Mouse (Mus musculus): Measurements from ENCODE around the gene Lrpprc.
"Not testable (repeated sequence)": the region's sequence is repeated elsewhere in the genome, so short reads cannot be mapped to it uniquely, and the experiment has no call there.

Gene Lrpprc

DNA sequence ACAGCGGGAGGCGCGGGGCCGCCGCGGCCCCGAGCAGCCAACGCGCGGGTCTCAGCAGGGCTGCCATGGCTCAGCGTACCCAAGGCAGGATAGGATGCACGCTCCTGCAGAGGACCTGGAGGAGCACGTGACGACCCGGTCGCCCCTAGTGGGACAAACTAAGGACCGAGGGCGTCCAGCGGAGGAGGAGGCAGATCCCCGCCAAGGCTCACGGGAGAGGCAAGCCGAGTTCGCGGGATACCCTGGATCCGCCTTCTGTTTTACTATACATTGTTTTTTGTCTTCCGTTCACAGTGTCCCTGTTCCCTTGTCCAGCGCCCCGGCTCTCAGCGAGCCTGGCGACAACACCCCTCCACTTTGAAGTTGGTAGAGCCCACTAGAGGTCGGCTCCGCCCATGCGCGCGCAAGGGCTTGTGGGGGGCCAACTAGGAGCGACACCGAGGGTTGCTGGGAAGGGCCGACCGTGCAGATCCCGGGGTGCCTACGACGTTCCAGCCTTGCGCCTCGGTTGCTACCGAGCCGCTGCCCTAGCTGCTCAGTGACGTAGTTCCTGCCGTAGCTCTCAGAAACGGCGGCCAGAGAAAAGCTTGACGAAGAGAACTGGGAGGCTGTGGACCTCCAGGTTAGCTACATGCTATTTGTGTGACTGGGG is at the start of gene Lrpprc:
TSS of gene Lrpprc (minus strand) at position 343 of the 652 bp plus-strand sequence.
- peak; percentile 92 to 94 for DNase-seq

DNA sequence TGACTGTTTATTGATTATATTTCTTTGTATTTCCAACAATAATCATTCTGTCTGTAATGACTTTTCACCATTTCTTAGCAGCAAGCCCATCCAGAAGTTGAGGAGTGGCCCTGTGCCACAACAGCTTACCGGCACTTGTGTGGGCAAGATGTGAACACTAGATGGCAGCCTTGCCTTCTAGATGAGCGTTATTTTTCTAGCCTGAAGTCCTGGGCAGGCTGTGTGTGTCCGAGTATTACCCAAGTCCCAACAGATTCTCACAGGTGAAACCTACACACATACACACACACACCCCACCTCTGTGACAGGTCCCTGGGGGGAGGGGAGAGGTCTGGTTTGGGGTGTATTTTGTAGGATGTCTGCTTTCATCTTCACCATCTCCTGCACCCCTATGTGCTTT is 47.2 kb upstream of the Lrpprc start:
- peak; percentile 65 to 82 for DNase-seq

DNA sequence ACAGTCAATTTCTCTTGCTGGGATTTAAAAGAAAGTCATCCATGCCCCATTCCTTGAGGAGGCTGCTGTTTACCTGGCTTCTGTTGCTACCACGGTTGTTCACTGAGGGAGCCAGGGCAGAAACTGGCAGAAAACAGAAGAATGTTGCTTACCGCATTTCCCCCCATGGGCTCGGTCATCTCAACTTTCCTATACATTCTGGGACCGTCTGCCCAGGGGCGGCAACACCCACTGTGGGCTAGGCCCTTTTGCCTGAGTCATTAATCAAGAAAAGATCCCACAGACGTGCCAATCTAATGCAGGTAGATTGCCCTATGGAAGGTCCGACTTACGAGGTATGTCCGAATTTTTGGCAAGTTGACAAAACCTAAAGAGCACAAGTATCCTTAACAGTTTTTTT is 44.7 kb upstream of the Lrpprc start:
- no peak for DNase-seq

DNA sequence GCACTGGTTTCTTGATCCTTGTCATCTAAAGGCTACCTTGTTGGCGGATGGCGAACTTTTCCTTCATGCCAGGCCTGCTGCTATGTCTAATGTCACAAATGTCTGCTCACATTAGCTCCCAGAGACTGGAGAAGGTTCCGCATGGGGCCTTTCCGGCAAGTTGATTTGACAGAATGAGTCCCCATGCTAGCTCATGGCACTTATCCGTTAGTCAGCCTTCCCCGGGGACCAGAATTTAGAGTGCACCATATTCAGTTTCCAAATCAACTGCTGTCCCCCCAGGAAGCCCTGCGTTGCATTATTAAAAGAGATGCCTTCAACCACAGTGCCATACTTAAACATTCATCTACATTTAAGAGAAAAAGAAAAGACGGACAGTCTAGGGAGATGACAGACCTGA is 41.8 kb upstream of the Lrpprc start:
- no peak for DNase-seq

DNA sequence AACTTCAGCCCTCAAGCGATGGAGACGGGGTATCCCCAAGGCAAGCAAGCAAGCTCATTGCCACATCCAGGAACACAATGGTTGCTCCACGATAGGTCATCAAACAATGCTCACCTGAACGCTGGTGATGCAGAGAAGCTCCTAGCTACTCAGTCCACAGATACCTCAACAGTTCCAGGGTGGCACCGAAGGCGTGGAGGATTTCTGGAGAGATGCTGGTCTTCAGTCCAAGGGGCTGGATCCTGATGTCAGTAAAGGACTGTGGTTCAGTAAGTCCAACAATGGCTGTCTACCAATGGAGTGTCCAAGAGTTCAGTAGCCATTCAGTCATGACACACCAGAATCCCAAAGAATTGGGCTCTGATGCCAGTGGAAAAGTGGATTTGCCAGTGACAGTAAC is 37.7 kb upstream of the Lrpprc start:
- DNase-seq: no peak

DNA sequence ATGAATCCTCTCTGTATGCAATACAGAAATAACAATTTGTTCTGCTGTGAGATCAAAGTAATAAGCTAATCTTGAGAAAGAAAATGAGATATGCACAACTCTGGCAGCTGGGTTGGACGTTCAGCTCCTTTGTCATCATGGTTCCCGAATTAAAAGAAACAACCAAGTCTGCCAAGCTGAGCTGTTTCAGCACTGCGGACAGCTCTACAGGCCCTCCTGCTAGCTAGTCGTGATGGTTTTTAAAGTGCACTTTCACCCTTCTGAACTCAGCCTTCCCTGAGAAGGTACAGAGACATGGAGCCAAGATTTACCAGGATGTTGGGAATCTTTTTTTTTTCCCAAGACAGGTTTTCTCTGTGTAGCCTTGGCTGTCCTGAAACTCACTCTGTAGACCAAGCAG is 30.0 kb upstream of the Lrpprc start:
- peak in 1 of 2 experiments; percentile 41 for DNase-seq

DNA sequence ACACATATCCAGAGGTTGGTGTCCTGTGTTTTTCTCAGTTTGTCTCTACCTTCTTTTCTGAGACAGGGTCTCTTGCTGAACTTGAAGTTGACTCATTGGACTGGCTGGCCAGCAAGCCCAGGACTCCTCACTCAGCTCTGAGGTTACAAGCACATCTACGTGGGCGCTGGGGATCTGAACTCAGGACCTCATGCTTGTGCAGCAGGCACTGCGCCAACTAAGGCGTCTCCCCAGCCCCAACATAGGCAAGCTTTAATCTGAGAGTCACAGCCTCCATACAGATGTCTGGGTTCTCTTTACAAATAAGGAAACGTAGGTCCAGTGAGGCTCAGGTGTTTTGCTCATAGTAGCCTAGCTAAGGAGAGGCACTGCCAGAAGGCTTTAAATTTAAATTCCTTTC is 27.8 kb upstream of the Lrpprc start:
- DNase-seq: no peak

- DNase-seq: no peak
Measured at GRCm38 (mm10) chr17:84816014-84816461, 25.4 kb upstream of the Lrpprc start.

GRCm38 (mm10) chr17:84814905-84815304 is 24.3 kb upstream of the Lrpprc start:
- DNase-seq: no peak

GRCm38 (mm10) chr17:84814192-84814591 is 23.6 kb upstream of the Lrpprc start:
- not testable (repeated sequence) for DNase-seq

- no peak for DNase-seq
Measured at GRCm38 (mm10) chr17:84792006-84792405, 1.4 kb upstream of the Lrpprc start.

- no peak for DNase-seq
Measured at GRCm38 (mm10) chr17:84791156-84791555, 567 bp upstream of the Lrpprc start.

GRCm38 (mm10) chr17:84790043-84790442 is 546 bp downstream of the Lrpprc start:
- peak; percentile 34 to 36 for DNase-seq

GRCm38 (mm10) chr17:84788376-84789125 is 2.0 kb downstream of the Lrpprc start:
- peak; percentile 30 for DNase-seq

GRCm38 (mm10) chr17:84787477-84787876 is 3.1 kb downstream of the Lrpprc start:
- DNase-seq: no peak

- DNase-seq: no peak
Measured at GRCm38 (mm10) chr17:84786911-84787310, 3.7 kb downstream of the Lrpprc start.

- no peak for DNase-seq
Measured at GRCm38 (mm10) chr17:84785176-84785575, 5.4 kb downstream of the Lrpprc start.

- DNase-seq: no peak
Measured at GRCm38 (mm10) chr17:84783491-84783890, 7.1 kb downstream of the Lrpprc start.

DNA sequence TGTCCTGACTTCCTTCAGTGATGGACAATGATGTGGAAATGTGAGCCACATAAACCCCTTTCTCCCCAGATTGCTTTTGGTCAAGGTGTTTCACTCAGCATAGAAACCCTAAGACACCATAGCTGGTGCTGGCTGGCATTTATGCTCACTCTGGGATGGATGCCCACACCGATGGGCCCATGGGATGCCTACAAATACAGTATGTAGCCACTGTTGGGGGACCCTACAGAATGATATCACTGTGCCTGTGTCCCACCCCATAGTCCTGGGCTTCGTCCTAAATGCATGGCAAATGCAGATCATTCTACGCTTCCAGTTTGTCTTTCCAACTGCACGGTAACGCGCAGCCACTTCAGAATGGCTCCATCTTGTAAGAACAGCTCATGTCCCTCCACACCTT is 10.3 kb downstream of the Lrpprc start:
- no peak for DNase-seq

GRCm38 (mm10) chr17:84778477-84778978 is 12.1 kb downstream of the Lrpprc start:
- DNase-seq: no peak

- no peak for DNase-seq
Measured at GRCm38 (mm10) chr17:84776362-84777000, 14.1 kb downstream of the Lrpprc start.

- DNase-seq: no peak
Measured at GRCm38 (mm10) chr17:84775291-84775690, 15.3 kb downstream of the Lrpprc start.

GRCm38 (mm10) chr17:84771882-84772281 is 18.7 kb downstream of the Lrpprc start:
- DNase-seq: no peak

GRCm38 (mm10) chr17:84758971-84759370 is 31.6 kb downstream of the Lrpprc start:
- no peak for DNase-seq
